Mouse (Mus musculus): ENCODE measurements around the gene Fpr2. TPM values are rescaled to one million over a fixed set of nuclear protein-coding genes. Genes with fewer than 3 reads are reported as not detected.
"Not testable (repeated sequence)": the region's sequence is repeated elsewhere in the genome, so short reads cannot be mapped to it uniquely, and the experiment has no call there.

Gene Fpr2
- polyA plus RNA-seq, 1 experiment from 2014 or later: 0.28 TPM

- 3% methylated on average over 4 of the region's 4 CpGs for WGBS
- Histone ChIP-seq H3K4me2 (no peak overlapping the region), H3K9ac (no peak overlapping the region), H3K27ac (replicated peaks) (no peak overlapping the region), H3K36me3 (no peaks in the 10 kb centered on the region), H3K4me1 (replicated peaks) (no peaks in the 10 kb centered on the region), H3K9me3 (no peaks in the 10 kb centered on the region), H3K4me3 (no peak overlapping the region), H3K27me3 (no peaks in the 10 kb centered on the region)
- no peak for ATAC-seq (ENCODE audit: low read depth)
Measured at GRCm38 (mm10) chr17:17896039-17896438, 8.4 kb downstream of the Fpr2 start.

- Histone ChIP-seq H3K9me3 (no peaks in the 10 kb centered on the region), H3K4me1 (replicated peaks) (no peaks in the 10 kb centered on the region), H3K9ac (no peak overlapping the region), H3K27ac (replicated peaks) (no peak overlapping the region), H3K36me3 (no peaks in the 10 kb centered on the region), H3K4me2 (no peak overlapping the region), H3K27me3 (no peaks in the 10 kb centered on the region), H3K4me3 (no peak overlapping the region)
- WGBS: 86% methylated on average over 2 of the region's 2 CpGs
- ATAC-seq (ENCODE audit: low read depth): no peak
Measured at GRCm38 (mm10) chr17:17899268-17899667, 11.6 kb downstream of the Fpr2 start.

DNA sequence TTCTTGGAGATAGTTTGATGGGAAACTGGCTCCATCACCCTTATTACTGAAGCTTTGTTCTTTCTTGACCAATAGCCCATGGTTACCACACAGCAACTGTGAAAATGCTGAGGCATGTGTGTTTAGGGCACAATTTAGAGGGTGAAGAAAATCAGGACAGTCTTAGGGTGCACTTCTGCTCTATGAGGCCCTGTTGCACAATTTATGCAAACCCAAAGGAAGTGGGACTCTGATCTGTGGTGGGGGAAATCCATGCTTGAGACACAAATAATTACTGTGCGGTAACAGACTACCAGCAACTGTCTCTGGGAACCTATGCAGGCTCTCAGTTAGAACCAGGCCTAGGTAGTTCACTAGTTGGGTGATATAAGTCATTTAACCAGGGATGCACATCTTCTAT, 13.1 kb downstream of the Fpr2 start:
- Histone ChIP-seq H3K27me3 (no peaks in the 10 kb centered on the region), H3K27ac (replicated peaks) (no peak overlapping the region), H3K4me2 (no peak overlapping the region), H3K4me1 (replicated peaks) (no peaks in the 10 kb centered on the region), H3K4me3 (no peak overlapping the region), H3K9ac (no peak overlapping the region), H3K36me3 (no peaks in the 10 kb centered on the region), H3K9me3 (no peaks in the 10 kb centered on the region)
- WGBS: 89% methylated on average over 1 of the region's 1 CpGs
- no peak for ATAC-seq (ENCODE audit: low read depth)

GRCm38 (mm10) chr17:17909636-17910421, 22.2 kb downstream of the Fpr2 start:
- Histone ChIP-seq H3K4me3 (peak overlapping the region; percentile 52), H3K4me1 (replicated peaks) (no peaks in the 10 kb centered on the region; the same call in 1 of the 2 replicates), H3K4me2 (peak overlapping the region; percentile 70), H3K27me3 (peaks cover 3% of the 10 kb centered on the region; the same call in 1 of the 2 replicates), H3K9ac (peak overlapping the region; percentile 80), H3K27ac (replicated peaks) (peak overlapping the region; percentile 80), H3K9me3 (no peaks in the 10 kb centered on the region; the same call in 1 of the 2 replicates), H3K36me3 (no peaks in the 10 kb centered on the region)
- peak; percentile 100 for ATAC-seq (ENCODE audit: low read depth)
- 18% methylated on average over 51 of the region's 51 CpGs for WGBS

- H3K9ac ChIP-seq; H3K27me3 ChIP-seq; H3K4me2 ChIP-seq; H3K36me3 ChIP-seq; H3K27ac ChIP-seq (replicated peaks); ATAC-seq (ENCODE audit: low read depth); H3K9me3 ChIP-seq; H3K4me1 ChIP-seq (replicated peaks); H3K4me3 ChIP-seq: not testable (repeated sequence)
- WGBS: 92% methylated on average over 8 of the region's 8 CpGs
Measured at GRCm38 (mm10) chr17:17912618-17913017, 25.0 kb downstream of the Fpr2 start.

GRCm38 (mm10) chr17:17917376-17917775, 29.8 kb downstream of the Fpr2 start:
- H3K27me3 ChIP-seq: no peaks in the 10 kb centered on the region
- H3K27ac ChIP-seq (replicated peaks): no peak overlapping the region

DNA sequence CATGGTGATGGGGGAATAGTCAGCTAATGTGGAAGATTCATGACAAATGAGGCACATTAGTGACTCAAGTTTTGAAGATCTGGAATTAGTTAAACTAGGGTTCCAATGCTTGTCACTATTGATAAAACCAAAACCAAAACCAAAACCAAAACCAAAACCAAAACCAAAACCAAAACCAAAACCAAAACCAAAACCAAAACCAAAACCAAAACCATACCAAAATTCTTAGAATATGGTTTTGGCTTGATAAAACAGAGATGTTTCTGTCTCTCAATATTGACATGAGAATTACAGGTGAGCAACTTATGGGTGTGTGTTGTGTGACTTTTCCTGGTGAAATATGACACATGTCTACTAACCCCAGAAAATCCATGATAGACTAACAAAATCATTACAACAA, 30.2 kb downstream of the Fpr2 start:
- Histone ChIP-seq H3K27ac (replicated peaks) (no peak overlapping the region), H3K9me3 (0 out of 2 replicates have a peak, but pooled peaks cover 2% of the 10 kb centered on the region), H3K4me2 (no peak overlapping the region), H3K4me3 (no peak overlapping the region), H3K36me3 (no peaks in the 10 kb centered on the region), H3K4me1 (replicated peaks) (no peaks in the 10 kb centered on the region), H3K9ac (no peak overlapping the region), H3K27me3 (no peaks in the 10 kb centered on the region)
- ATAC-seq (ENCODE audit: low read depth): no peak

More at GRCm38 (mm10) chr17:17917376-17917775, 29.8 kb downstream of the Fpr2 start:
- Histone ChIP-seq H3K4me3 (no peak overlapping the region), H3K9me3 (0 out of 2 replicates have a peak, but pooled peaks cover 2% of the 10 kb centered on the region), H3K9ac (no peak overlapping the region), H3K4me2 (no peak overlapping the region), H3K36me3 (no peaks in the 10 kb centered on the region), H3K4me1 (replicated peaks) (no peaks in the 10 kb centered on the region)
- WGBS: 92% methylated on average over 1 of the region's 1 CpGs
- ATAC-seq (ENCODE audit: low read depth): no peak

Other genes with a start within 250 kb of the Fpr2 start
- gene Vmn2r90, start 184.1 kb upstream of the Fpr2 start, polyA plus RNA-seq (2015; fragmentation: Nextera tagmentation; extraction: Ambion mirVana): not detected in 2 replicates
- 31.4 and 36.0 TPM in 2 replicates for gene Spaca6, start 60.7 kb upstream of the Fpr2 start, polyA plus RNA-seq (2015; fragmentation: Nextera tagmentation; extraction: Ambion mirVana)
- gene Has1, start 32.6 kb upstream of the Fpr2 start, polyA plus RNA-seq (2015; fragmentation: Nextera tagmentation; extraction: Ambion mirVana): 0.63 and 0.70 TPM in 2 replicates
- 0.14 TPM in 1 of 2 replicates, not detected in the other for gene Fpr1, start 3.9 kb upstream of the Fpr2 start, polyA plus RNA-seq (2015; fragmentation: Nextera tagmentation; extraction: Ambion mirVana)
- not detected in 2 replicates for gene Fpr3, start within 50 bp of the Fpr2 start, polyA plus RNA-seq (2015; fragmentation: Nextera tagmentation; extraction: Ambion mirVana)
- not detected in 2 replicates for gene Fpr-rs4, start 133.9 kb downstream of the Fpr2 start, polyA plus RNA-seq (2015; fragmentation: Nextera tagmentation; extraction: Ambion mirVana)
- gene Vmn2r124, start 161.6 kb downstream of the Fpr2 start, polyA plus RNA-seq (2015; fragmentation: Nextera tagmentation; extraction: Ambion mirVana): not detected in 2 replicates
- gene Vmn2r91, start 197.2 kb downstream of the Fpr2 start, polyA plus RNA-seq (2015; fragmentation: Nextera tagmentation; extraction: Ambion mirVana): not detected in 2 replicates